Mouse (Mus musculus) spleen, adult 12 weeks (tissue): ENCODE results near the gene Miox.

Experiments
- DNase-seq: peaks from one replicate; pipeline ENCODE4 v3.0.0; 2022; ENCODE audit warnings: low spot score

Miox gene

DNA sequence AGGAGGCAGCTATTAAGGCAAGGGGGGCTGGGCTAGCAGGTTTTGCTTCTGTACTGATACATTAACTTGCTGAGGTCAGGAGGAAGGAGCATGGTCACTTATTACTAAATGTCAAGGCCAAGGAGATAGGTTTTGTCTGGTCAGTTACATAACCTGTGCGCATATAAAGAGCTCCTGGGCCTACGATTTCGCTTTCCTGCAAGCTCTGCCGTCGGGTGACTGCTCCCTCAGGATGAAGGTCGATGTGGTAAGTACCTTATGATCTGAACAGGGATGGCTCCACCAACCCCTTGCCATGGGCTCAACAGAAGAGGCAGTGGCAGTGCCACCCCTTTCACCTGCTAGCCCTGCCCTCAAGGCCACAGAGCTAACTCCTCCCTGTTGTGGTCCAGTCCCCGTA is at the start of gene Miox:
Gene Miox, plus strand, starts transcription at position 128 of the 400 bp plus-strand sequence.
- no peak for DNase-seq

DNA sequence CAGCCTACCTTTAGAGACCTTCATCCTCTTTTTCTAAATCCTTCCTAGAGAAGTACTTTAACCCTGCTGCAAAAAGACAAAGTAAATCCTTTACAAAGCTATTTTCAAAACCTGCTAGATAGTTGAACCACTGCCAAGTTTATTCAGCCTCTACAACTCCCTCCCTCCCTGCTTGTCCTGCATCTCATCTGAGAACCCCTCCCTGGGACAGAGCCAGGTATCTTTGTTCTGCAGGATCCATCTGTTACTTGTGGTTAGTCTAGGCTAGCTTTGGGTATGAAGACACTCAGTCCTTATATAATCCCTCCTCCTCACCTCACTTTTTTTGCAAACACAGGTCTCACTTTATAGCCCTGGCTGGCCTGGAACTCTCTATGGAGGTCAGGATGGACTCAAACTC is 49.2 kb upstream of the Miox start:
- no peak for DNase-seq

DNA sequence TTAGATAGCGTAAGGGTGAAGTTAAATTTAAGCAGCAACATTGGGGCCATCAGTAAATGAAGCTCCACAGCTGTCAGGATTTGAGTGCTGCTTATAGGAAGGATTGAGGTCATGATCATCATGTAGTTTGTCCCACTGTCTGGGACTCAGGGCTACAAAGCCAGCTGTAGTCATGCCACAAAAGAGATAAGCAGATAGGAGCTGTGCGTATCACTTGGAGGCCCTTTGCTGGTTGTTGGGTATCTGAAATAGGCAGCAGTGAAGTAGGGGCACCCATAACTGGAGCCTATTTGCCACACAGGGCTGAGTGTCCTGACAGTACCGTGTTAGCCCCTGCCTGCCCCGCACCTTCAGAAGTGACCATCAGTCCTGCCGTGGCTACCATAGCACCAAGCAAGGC is 48.7 kb upstream of the Miox start:
- no peak for DNase-seq

DNA sequence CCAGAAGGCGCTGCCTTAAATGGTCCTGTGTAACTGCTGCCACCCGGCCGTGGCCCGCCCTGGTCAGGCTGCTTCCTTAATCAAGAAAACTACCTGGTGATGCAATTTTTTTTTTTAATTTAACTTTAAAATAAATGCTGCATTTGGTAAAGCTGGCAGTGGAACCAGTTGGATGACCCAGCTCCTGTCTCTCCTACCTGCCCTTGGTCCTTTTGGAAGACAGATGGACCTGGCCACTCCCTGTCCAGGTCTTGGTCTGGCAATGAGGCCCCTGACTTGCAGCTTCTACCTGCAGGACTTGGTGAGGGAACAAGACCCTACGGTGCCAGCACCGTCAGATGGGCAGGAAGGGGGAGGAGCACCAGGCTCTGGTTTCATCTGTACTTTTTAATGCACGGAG is 48.1 kb upstream of the Miox start:
- DNase-seq: no peak

DNA sequence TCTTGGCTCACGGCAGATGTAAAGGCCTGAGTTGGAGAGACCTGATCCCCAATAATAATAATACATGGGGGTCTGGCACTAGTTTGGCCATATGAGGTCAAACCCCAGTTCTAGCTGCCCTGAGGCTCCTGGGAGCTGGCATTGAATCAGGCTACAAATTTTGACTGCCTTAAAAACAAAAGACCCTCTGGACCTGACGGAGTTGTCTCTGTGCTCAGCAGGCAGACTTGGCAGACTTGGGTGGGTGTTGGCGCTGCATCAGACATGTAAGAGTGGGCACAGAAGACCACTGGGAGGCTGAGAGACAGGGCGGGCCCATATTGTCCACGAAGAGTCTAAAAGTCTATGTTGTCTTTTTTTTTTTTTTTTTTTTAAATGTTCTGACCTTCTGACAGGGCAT is 47.6 kb upstream of the Miox start:
- DNase-seq: no peak

DNA sequence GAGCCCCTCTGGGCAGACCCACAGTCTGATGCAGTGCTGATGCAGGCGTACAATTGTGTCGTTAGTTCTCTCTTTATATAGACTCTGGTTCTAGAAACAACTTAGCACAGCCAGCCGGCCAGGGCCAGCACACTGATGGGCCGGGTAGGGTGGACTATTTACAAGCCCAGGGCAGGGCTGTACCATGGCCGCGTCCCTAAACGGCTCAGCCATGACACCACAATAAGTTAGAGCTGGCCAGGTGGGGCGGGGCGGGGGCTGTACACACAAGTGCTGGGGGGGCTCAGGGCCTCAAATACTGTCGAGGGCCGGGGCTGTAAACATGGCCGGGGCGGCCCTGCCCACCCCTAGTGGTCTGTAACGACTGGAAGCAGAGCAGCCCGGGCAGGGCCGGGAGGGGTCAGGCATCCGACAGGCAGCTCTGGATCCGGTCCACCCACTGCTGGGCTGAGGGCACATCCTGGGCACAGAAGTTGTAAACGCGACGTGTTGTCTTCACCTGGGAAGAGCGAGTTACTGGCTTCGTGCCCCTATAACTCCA is 45.9 kb upstream of the Miox start:
- DNase-seq: no peak

DNA sequence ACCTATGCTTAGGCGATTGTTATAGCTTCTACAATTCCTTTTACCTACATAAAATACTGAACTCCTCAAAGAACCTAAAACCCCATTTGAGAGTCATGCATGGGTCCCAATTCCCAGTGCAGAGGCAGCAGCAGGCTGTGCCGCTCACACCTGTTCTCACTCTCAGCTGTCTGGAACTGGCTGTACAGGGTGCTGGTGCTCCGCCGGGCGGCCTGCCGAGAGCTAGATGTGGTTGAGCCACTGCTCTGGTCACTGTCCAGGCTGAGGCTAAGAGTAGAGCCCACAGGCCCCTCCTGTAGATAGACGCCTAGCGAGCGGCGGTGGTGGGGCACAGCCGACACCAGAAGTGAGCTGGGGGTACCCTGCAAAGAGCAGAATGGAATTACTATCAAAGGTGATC is 44.7 kb upstream of the Miox start:
- DNase-seq: no peak

DNA sequence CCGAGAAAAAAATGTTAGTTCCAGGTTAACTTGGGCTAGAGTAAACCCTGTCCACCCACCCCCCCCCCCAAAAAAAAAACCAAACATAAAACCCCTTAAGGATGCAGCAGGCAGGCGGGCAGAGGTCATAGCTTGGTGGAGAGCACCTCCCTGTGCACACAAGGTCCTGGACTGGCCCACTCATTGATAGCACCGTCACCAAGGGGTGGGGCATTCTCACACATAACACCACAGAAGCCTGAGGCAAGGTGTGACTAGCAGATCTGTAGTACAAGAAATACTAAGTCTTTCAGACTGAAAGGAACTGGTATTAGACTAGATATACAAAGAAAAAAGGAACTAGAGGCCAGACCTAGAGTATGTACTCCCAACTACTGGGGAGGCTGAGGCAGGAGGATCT is 42.7 kb upstream of the Miox start:
- DNase-seq: no peak

DNA sequence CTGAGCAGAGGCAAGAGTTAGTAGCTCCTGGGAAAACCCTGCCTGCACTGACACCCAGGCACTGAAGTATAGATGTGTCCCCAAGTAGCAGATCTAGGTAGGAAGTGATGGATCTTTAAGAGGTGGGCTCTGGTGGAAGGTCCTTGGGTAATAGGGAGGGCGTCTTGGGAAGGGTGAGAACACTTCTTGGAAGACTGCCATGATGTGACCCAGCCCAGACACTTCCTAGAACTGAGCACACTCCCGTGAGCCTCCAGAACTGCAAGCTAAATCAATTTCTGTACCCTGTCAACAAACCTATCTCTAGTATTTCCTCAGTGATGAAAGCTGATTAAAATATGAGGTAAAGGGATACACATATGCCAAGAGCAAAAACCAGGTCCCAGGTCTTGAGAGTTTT is 41.4 kb upstream of the Miox start:
- no peak for DNase-seq

DNA sequence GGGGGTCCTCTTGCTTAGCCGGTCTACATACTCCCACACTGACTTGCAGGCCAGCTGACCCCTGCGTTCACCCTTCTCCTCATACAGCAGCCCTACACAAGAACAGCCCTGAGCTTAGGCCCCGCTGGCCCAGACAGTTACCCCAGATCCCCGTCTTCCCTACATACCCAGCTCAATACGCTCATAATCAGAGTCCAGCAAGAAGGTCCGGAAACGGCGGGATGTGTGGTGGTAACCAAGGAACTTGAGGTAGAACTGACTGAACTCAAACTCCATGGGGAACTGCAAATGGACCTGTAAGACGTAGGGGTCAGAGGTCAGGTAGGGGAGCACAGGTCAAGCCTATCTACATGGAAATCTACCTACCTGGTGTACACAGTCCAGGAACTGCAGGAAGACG is 40.4 kb upstream of the Miox start:
- DNase-seq: no peak

DNA sequence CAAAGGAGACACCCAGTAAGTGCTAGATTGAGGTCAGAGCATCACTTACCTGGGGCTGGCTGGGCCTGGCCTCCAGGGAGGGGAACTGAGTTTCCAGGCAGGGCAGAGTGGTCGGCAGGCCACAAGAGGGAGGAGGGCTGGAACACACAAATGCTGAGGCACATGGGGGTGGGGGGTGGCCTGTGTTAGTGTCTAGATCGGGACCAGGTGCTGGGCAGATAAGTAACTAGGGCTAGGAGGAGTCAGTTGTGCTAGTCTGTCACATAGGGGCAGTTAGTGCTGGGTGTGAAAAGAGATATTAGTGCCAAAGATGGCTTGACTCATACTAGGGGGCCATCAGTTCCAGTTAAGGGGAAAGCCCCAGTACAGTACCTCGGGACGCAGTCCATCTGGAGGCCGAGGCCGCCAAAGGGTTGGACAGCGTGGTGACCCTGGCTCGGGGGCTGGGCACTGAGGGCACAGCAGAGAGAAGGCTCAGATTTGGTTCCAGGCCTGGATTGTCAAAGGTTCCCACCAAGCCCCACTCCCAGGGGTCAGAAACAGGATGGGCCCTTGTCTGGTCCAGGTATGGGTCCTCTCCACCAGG is 38.5 kb upstream of the Miox start:
- no peak for DNase-seq

DNA sequence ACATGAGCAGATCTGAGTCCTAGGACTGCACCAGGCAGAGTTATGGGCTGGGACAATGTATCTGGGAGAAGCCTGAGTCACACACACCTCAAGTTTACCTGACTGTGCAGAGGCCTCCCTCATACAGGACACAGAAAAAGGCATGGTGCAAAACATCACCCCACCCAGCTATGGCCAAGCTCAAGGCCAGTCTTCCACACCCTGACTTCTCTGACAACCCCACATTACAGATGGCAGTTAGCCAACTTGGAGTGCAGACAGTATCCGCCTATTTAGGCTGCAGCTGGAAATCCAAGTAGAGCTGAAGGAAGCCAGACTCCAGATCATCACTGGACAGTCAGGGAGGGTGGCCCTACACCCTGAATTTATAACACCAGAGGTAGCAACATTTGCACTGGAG is 37.7 kb upstream of the Miox start:
- no peak for DNase-seq

DNA sequence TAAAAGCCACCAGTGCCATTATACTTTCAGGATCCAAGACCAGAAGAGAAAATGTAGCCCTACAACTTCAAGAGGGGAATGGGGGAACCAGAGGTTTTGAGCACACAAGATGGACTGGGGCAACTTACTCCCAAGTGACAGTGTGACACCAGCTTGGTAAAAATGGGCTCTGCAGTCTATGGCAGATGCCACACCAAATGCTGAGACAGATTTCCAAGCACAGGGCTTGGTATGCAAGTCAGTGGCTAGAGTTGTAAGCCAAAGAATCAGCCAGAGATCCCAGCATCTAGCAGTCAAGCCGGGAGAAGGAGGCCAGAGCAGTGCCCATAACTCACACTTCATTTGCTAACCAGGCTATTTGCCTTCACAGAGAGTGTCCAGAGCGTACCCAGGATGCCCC is 36.5 kb upstream of the Miox start:
- DNase-seq: no peak

DNA sequence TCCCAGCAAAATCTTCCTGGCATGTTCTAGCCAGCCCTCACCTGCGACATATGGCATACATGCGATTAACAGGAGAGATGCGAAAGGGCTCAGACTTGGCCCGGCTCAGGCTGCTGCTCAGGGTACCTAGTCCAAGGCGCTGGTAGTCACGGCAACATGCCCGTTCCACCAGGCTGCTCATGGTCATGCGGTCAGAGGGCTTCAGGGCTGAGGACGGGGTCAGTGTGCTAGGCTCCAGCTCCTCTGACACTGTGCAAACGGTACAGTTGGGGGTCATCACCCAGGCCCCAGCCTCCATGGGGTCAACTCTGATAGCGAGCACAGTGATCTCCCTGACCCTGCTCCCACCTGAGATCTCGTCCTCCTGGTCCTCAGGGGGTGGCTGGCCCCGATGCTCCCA is 34.0 kb upstream of the Miox start:
- no peak for DNase-seq

DNA sequence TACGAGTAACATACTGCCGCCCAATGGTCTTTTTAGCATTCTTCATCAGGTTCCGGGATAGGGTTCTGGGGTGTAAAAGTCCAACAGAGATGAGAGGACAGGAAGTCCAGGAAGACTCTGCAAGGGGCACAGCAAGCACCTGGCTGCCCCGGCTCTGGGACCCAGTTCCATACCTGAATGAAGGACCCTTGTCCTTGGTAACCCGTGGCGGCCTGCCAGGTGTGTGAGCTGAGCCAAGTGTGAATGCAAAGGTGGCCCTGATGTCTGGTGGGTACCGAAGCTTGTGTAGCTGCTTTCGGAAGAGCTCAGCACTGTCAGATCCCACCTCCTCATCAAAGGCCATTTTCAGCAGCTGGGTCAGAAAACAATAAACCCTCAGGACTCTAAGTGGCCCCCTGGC is 33.6 kb upstream of the Miox start:
- DNase-seq: no peak

DNA sequence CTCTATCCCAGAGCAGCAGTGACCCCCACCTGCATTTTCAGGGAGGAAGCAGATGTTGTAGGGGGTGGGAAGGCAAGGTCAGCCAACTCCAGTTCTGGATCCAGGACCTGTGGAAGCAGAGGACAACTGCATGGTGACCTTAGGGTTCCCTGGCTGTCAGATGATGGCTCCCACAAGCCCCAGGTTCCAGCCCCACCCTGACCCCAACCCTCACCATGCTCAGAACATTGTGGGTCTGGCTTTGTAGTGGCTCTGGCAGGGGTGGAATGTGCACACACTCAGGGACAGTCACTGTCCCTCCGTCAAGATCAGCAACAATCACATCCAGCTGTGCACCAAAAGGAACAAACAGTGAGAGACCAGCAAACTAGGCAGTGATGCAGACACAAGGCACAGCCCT is 28.2 kb upstream of the Miox start:
- no peak for DNase-seq

DNA sequence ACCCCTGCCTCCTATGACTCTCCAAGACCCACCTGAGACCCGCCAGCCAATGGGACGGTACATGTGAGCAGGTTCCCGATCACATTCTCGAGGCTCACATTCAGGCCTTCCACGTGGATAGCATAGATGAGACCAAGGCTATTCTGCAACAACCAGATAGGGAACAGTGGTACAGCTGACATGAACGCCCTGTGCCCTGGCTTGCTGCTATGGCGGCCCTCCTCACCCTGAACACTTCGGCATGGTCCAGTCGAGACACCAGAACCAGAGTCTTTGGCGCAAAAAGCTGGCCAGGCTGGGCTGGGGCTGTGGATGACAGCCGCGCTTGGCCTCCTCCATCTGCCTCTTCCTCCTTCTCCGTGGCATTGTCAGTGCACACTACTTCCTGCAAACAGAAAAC is 26.7 kb upstream of the Miox start:
- DNase-seq: no peak

DNA sequence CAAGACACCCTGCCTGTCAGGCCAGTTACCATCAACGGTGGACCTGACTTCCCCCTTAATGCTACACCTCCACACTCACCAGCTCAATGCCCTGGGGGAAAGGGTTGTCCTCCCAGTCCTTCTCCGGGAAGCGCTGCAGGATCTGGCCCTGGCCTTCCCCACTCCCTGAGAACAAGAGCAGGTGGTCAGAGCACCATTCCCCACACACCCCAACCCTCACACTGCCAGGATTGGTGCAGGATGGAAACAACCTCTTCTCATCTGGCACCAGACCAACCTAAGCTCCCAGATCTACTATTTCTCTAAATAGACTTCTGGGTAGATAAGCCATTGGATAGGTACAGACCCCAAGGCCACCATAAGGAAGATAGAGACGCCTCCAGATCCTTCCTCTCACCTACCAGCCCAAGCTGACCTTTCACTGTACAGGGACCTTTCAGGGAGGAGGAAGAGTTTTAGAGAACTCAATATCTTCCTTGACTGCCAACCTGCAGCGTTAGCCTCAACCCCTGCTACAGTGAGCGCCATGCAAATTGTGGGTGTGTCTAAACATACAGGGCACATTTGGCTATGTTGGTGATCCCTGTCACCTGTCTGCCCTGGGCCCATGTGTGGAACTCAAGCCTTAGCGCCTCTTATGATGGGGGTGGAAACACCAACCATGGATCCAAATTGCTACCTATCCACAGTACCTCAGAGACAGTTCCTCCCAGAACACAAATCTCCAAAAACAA is 25.6 kb upstream of the Miox start:
- no peak for DNase-seq

DNA sequence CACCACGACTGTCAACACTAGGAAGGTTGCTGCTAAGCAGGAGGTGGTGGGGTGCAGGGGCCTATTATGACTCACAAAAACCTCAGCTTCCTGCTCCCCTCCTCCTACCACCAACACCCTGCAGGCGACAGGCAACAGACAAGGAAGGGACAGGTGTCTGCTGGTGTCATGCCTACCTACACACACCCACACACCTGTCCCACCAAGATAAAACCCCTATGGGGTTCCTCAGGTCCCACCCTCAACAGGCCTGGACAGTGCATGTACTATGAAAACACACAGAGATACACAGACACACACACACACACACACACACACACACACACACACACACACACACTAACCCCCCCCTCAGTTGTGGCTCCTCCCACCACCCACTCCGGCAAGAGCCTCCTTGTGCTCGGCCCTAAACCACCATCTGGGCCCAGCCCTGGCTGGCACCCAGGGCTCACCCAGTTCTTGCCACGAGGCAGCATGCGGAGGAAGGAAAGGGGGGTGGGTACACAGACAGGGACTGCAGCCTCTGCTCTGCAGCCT is 24.2 kb upstream of the Miox start:
- DNase-seq: peak; percentile 33

DNA sequence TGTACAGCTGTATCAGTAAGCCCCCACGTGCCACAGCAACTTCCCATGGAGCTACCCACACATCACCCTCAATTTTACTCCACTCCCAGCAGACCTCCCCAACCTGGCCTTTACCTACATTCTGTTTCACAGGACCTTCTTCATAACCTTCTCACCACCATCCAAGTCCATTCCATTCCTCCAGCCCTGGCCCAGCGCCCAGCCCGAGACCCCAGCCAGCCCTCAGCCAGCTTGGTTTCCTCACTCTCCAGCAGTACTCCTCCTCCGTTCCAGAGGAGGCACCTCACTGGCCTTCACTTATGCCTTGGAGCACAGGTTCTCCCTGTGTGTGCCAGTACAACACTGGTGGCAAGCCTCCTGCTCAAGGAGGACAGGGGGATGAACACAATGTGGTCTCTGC is 20.8 kb upstream of the Miox start:
- DNase-seq: no peak

DNA sequence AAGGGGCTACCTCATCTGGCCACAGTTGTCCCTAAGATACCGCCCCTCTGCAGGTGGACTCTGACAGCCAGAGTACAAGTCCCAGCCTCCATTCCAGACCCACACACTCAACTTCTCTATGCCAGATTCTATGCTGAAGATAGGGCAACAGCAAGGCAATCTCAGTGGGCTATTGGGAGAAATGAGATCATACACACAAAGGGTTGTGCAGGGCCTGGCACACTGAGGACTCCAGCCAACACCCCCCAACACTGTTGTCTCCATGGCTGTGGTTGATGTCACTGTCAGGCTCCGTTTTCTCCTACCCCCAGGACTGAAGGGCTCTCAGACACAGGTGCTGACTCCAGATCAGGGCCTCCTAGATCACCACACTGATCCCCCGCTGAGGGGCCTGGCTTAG is 20.1 kb upstream of the Miox start:
- no peak for DNase-seq

DNA sequence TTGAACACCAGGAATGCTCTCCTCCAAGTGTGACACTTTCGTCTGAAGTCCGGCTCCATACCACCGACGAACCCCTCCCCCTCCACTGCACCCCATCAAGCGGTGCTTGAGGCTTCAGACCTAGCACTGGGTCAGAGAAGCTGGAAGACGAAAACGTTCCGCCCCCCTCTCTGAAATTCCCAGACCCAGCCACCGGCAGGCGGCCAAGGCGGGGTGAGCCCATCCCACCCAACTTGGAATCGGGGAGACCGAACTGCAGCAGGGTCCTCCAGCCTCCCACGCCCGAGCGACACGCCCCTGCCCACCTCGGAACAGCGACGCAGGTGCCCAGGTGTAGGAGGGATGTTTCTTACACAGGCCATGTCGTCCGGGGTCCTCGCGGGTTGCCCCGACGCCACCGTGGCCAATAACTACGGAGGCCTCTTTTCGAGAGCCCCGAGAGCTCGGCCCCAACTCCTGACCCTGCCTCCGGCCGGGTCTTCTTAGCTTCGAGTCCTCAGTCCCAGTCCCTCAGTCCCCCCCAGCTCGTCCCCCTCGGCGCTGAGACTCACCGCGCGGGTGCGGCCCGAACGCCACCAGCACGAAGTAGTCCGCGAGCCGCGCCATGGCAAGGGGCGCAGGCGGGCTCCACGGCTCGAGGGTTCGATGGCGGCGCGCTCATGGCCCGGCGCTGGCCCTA is 19.5 kb upstream of the Miox start:
- peak; percentile 24 for DNase-seq

DNA sequence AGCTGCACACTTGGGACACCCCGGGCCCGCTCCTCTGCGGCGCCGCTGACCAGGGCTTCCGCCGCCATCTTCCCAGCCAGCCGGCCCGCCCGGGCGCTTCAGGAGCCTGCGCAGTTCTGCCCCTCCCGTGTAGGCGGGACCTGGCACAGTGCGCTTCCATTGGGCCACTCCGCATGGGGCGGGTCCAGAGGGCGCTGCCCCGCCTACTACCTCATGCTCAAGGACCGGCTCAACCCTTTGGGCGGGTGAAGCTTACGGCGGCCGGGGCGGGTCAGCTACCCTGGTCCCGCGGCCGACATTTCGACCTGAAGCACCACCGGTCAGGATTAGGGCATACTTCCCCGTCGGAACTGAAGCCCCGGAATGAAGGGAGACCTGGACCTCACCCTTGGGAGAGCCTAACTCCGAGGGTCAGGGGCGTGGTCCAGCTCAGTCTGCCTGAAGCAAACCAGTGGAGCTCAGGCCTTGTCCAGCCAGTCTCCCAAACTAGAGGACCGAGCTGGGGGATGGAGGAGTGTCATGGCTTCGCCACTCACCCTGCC is 18.9 kb upstream of the Miox start, which contains the start of gene Sbf1:
Gene Sbf1, minus strand, starts transcription at position 122 of the 542 bp plus-strand sequence.
- DNase-seq: peak; percentile 97
